Mouse (Mus musculus): ENCODE results near the gene Stac2. TPM values are rescaled to one million over a fixed set of nuclear protein-coding genes. Genes with fewer than 3 reads are reported as not detected.

Stac2 gene
- total and polyA plus RNA-seq, 3 experiments = 0.05 TPM; not detected in 2

DNA sequence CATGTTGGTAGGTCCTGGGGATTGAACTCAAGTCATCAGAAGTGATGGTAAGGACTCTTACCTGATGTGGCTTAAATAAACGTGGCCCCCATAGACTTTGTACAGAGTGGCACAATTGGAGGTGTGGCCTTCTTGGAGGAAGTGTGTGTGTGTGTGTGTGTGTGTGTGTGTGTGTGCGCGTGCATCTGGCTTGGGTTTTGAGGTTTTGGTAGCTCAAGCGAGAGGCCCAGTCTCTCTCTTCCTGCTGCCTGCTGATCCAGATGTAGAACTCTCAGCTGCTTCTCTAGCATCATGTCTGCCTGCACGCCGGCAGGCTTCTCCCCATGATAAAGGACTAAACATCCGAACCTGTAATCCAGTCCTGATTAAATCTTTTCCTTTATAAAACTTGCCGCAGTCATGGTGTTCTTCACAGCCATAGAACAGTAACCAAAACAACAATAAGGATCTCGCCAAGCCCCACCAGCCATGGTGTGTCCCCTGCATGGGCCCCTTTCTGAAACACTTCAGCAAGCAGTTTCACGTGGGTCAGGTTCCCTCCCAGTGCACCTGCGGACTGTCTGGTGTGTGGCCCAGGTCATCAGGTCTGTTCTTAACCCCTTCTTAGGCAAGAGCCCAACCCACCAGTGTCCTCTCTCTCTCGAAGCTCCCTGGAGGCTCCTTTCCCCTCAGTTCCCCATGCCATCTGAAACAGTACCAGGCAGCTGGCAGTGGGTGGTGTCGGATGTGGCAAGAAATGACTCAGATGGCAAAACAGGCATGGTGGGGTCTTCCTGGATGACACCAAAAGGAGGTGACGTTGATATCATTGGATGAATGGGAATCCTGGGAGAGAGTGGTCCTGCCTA is 3.4 kb downstream of the Stac2 start:
- peaks cover 14% of the 10 kb centered on the region for H3K9me3 ChIP-seq (replicated peaks)
- ATAC-seq (ENCODE audit: extremely low read depth, insufficient number of reproducible peaks, low FRiP score, poor library complexity, severe bottlenecking) (no peak), DNase-seq (ENCODE audit: low spot score) (no peak)
- no peaks in the 10 kb centered on the region for H3K36me3 ChIP-seq (replicated peaks)
- H3K27me3 ChIP-seq (ENCODE audit: insufficient read depth, low read length) = peaks cover 33% of the 10 kb centered on the region
- H3K4me1 ChIP-seq (ENCODE audit: insufficient read depth, low read depth, low read length) = no peaks in the 10 kb centered on the region
- H3K4me3 ChIP-seq (ENCODE audit: low read depth, low read length) = no peak overlapping the region
- TF ChIP-seq TAL1 (conservative IDR thresholded peaks at IDR 0.05; ENCODE audit: low read depth, low read length) (no peak), GATA1 (IDR thresholded peaks at IDR 0.05; ENCODE audit: borderline replicate concordance, low read length) (no peak), POLR2AphosphoS5 (IDR thresholded peaks at IDR 0.05; ENCODE audit: insufficient replicate concordance, low read depth, low read length) (no peak), GATA2 (IDR thresholded peaks at IDR 0.05; ENCODE audit: borderline replicate concordance, low read depth, low read length) (no peak), CTCF (IDR thresholded peaks at IDR 0.05; ENCODE audit: low read depth, low read length) (no peak)

DNA sequence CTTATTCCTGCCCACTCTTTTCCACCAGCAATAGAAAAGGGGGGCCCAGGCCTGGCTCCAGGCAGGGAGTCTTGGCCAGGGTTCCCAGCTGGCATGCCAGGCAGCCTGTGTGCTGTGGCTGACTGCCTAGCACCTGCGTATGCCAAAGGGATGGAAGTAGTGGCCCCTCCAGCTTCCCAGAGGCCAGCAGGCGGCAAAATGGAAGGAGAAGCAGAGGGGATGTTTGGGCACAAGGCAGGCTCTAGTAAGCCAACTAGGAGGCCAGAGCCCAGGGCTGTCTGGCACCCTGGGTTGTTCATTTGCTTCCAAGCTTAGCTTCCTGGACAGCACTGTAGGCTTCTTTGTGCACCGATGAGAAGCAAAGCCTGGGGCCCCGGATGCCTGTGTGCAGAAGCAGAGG is 5.5 kb downstream of the Stac2 start:
- DNase-seq (ENCODE audit: low spot score) (no peak), ATAC-seq (ENCODE audit: extremely low read depth, insufficient number of reproducible peaks, low FRiP score, poor library complexity, severe bottlenecking) (no peak)
- no peaks in the 10 kb centered on the region for H3K4me1 ChIP-seq (ENCODE audit: insufficient read depth, low read depth, low read length)
- H3K27me3 ChIP-seq (ENCODE audit: insufficient read depth, low read length) = peaks cover 36% of the 10 kb centered on the region
- no peaks in the 10 kb centered on the region for H3K36me3 ChIP-seq (replicated peaks)
- peaks cover 8% of the 10 kb centered on the region for H3K9me3 ChIP-seq (replicated peaks)
- no peak overlapping the region for H3K4me3 ChIP-seq (ENCODE audit: low read depth, low read length)
- TF ChIP-seq TAL1 (conservative IDR thresholded peaks at IDR 0.05; ENCODE audit: low read depth, low read length) (no peak), GATA2 (IDR thresholded peaks at IDR 0.05; ENCODE audit: borderline replicate concordance, low read depth, low read length) (no peak), GATA1 (IDR thresholded peaks at IDR 0.05; ENCODE audit: borderline replicate concordance, low read length) (no peak), CTCF (IDR thresholded peaks at IDR 0.05; ENCODE audit: low read depth, low read length) (no peak), POLR2AphosphoS5 (IDR thresholded peaks at IDR 0.05; ENCODE audit: insufficient replicate concordance, low read depth, low read length) (no peak)

- Histone ChIP-seq H3K36me3 (replicated peaks) (no peaks in the 10 kb centered on the region), H3K4me3 (ENCODE audit: low read depth, low read length) (no peak overlapping the region), H3K4me1 (ENCODE audit: insufficient read depth, low read depth, low read length) (no peaks in the 10 kb centered on the region), H3K9me3 (replicated peaks) (no peaks in the 10 kb centered on the region), H3K27me3 (ENCODE audit: insufficient read depth, low read length) (peaks cover 38% of the 10 kb centered on the region)
- ATAC-seq (ENCODE audit: extremely low read depth, insufficient number of reproducible peaks, low FRiP score, poor library complexity, severe bottlenecking) (no peak), DNase-seq (ENCODE audit: low spot score) (no peak)
- TF ChIP-seq TAL1 (conservative IDR thresholded peaks at IDR 0.05; ENCODE audit: low read depth, low read length) = no peak
- no peak for TF ChIP-seq GATA2 (IDR thresholded peaks at IDR 0.05; ENCODE audit: borderline replicate concordance, low read depth, low read length)
- no peak for TF ChIP-seq GATA1 (IDR thresholded peaks at IDR 0.05; ENCODE audit: borderline replicate concordance, low read length)
- TF ChIP-seq POLR2AphosphoS5 (IDR thresholded peaks at IDR 0.05; ENCODE audit: insufficient replicate concordance, low read depth, low read length) = no peak
- TF ChIP-seq CTCF (IDR thresholded peaks at IDR 0.05; ENCODE audit: low read depth, low read length) = no peak
These were observed 6.8 kb downstream of the Stac2 start for GRCm38 (mm10) chr11:98046466-98046865.

DNA sequence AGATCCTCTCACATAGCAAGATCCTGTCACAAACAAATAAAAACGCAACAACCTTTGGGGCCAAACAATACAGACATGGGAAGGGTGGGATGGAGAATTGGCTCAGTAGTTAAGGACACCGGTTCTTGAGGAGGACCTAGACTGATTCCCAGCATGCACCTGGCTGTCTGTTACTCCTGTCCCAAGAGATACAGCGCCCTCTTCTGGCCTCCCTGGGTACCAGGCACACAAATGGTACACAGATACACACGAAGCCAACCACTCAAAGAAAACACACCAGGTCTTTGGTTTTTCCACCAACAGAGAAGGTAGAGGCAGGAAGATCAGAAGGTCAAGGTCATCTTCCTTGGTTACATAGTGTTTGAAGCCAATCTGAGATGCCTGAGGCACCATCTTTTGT is 7.7 kb downstream of the Stac2 start:
- no peaks in the 10 kb centered on the region for H3K36me3 ChIP-seq (replicated peaks)
- no peak for DNase-seq (ENCODE audit: low spot score)
- no peak for ATAC-seq (ENCODE audit: extremely low read depth, insufficient number of reproducible peaks, low FRiP score, poor library complexity, severe bottlenecking)
- peaks cover 42% of the 10 kb centered on the region for H3K27me3 ChIP-seq (ENCODE audit: insufficient read depth, low read length)
- no peaks in the 10 kb centered on the region for H3K4me1 ChIP-seq (ENCODE audit: insufficient read depth, low read depth, low read length)
- TF ChIP-seq GATA2 (IDR thresholded peaks at IDR 0.05; ENCODE audit: borderline replicate concordance, low read depth, low read length) (no peak), POLR2AphosphoS5 (IDR thresholded peaks at IDR 0.05; ENCODE audit: insufficient replicate concordance, low read depth, low read length) (no peak), CTCF (IDR thresholded peaks at IDR 0.05; ENCODE audit: low read depth, low read length) (0 out of 2 replicates have a peak, but pooled peaks have one; percentile 14)
- no peaks in the 10 kb centered on the region for H3K9me3 ChIP-seq (replicated peaks)
- H3K4me3 ChIP-seq (ENCODE audit: low read depth, low read length) = no peak overlapping the region

GRCm38 (mm10) chr11:98044074-98044473 is 9.2 kb downstream of the Stac2 start:
- H3K4me1 ChIP-seq (ENCODE audit: insufficient read depth, low read depth, low read length) = 0 out of 2 replicates have a peak, but pooled peaks cover 4% of the 10 kb centered on the region
- DNase-seq (ENCODE audit: low spot score) (no peak), ATAC-seq (ENCODE audit: extremely low read depth, insufficient number of reproducible peaks, low FRiP score, poor library complexity, severe bottlenecking) (no peak)
- H3K4me3 ChIP-seq (ENCODE audit: low read depth, low read length) = no peak overlapping the region
- H3K9me3 ChIP-seq (replicated peaks) = no peaks in the 10 kb centered on the region
- TF ChIP-seq POLR2AphosphoS5 (IDR thresholded peaks at IDR 0.05; ENCODE audit: insufficient replicate concordance, low read depth, low read length) (no peak), TAL1 (conservative IDR thresholded peaks at IDR 0.05; ENCODE audit: low read depth, low read length) (no peak), GATA2 (IDR thresholded peaks at IDR 0.05; ENCODE audit: borderline replicate concordance, low read depth, low read length) (no peak), CTCF (IDR thresholded peaks at IDR 0.05; ENCODE audit: low read depth, low read length) (no peak), GATA1 (IDR thresholded peaks at IDR 0.05; ENCODE audit: borderline replicate concordance, low read length) (no peak)
- H3K36me3 ChIP-seq (replicated peaks) = no peaks in the 10 kb centered on the region
- H3K27me3 ChIP-seq (ENCODE audit: insufficient read depth, low read length) = peaks cover 48% of the 10 kb centered on the region

GRCm38 (mm10) chr11:98042741-98043140 is 10.5 kb downstream of the Stac2 start:
- no peak for TF ChIP-seq POLR2AphosphoS5 (IDR thresholded peaks at IDR 0.05; ENCODE audit: insufficient replicate concordance, low read depth, low read length)
- no peak for TF ChIP-seq TAL1 (conservative IDR thresholded peaks at IDR 0.05; ENCODE audit: low read depth, low read length)
- Histone ChIP-seq H3K4me1 (ENCODE audit: insufficient read depth, low read depth, low read length) (peaks cover 8% of the 10 kb centered on the region; the same call in 1 of the 2 replicates), H3K36me3 (replicated peaks) (no peaks in the 10 kb centered on the region), H3K4me3 (ENCODE audit: low read depth, low read length) (no peak overlapping the region), H3K27me3 (ENCODE audit: insufficient read depth, low read length) (peaks cover 47% of the 10 kb centered on the region), H3K9me3 (replicated peaks) (no peaks in the 10 kb centered on the region)
- ATAC-seq (ENCODE audit: extremely low read depth, insufficient number of reproducible peaks, low FRiP score, poor library complexity, severe bottlenecking) (no peak), DNase-seq (ENCODE audit: low spot score) (no peak)
